Comparison of ENCODE assay signal across 8 mouse cellular contexts in the genomic region with DNA sequence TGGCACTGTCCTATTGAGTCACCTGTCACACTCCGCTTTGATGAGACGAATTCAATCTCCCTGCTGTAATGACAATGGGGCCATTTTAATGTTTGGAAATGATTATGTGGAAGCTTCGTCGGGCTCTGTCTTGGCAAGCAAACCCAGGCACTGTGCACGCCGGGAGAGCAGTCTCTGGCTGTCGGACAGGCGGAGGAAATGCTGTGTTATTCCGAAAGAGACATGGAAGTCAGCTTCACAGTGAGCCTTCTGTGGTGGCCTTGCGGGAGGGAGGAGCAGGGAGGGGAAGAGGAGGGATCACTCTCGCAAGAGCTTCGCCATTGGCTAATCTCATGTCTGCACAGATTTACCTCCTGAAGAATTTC.
DNase-seq lines count a peak whose midpoint lies in the region; ATAC-seq and TF ChIP-seq lines count a peak whose summit lies in the region.
"Had no signal": no experiment of that assay in that cellular context is flagged by ENCODE, and none has a peak within 500 bp of the region (broad histone marks: within the 10 kb centered on the region; RNA-seq: fewer than 3 reads in every experiment).

No protein-coding gene starts in this region.

- H3K4me3 ChIP-seq in embryonic facial prominence, embryonic 13.5 days, result peak overlapping the region; percentile 9; the same call in 1 of the 2 replicates
- peak overlapping the region; percentile 35 for H3K4me3 ChIP-seq in hindbrain, postnatal 0 days (ENCODE audit: low read length)
- H3K4me3 ChIP-seq in midbrain, embryonic 12.5 days, result peak overlapping the region; percentile 25
- H3K4me3 ChIP-seq: limb, embryonic 15.5 days had no signal

- no peaks in the 10 kb centered on the region for H3K9me3 ChIP-seq in embryonic facial prominence, embryonic 13.5 days
- no peaks in the 10 kb centered on the region for H3K9me3 ChIP-seq in hindbrain, postnatal 0 days (ENCODE audit: low read length)
- no peaks in the 10 kb centered on the region for H3K9me3 ChIP-seq in midbrain, embryonic 12.5 days
- H3K9me3 ChIP-seq: limb, embryonic 15.5 days had no signal

- no peaks in the 10 kb centered on the region for H3K27me3 ChIP-seq in embryonic facial prominence, embryonic 13.5 days
- H3K27me3 ChIP-seq in hindbrain, postnatal 0 days (ENCODE audit: insufficient read depth, low read length), result no peaks in the 10 kb centered on the region
- peaks cover 27% of the 10 kb centered on the region for H3K27me3 ChIP-seq in midbrain, embryonic 12.5 days
- H3K27me3 ChIP-seq: limb, embryonic 15.5 days had no signal

- no peaks in the 10 kb centered on the region for H3K36me3 ChIP-seq in embryonic facial prominence, embryonic 13.5 days
- no peaks in the 10 kb centered on the region for H3K36me3 ChIP-seq in hindbrain, postnatal 0 days (ENCODE audit: insufficient read depth, low read length)
- no peaks in the 10 kb centered on the region for H3K36me3 ChIP-seq in midbrain, embryonic 12.5 days
- H3K36me3 ChIP-seq: limb, embryonic 15.5 days had no signal

- 41% methylated on average over 12 of the region's 12 CpGs for WGBS in embryonic facial prominence, embryonic 13.5 days
- WGBS in hindbrain, postnatal 0 days, result 9% methylated on average over 12 of the region's 12 CpGs
- WGBS in midbrain, embryonic 12.5 days, result 18% methylated on average over 12 of the region's 12 CpGs

- H3K9ac ChIP-seq in embryonic facial prominence, embryonic 13.5 days, result no peak overlapping the region
- H3K9ac ChIP-seq in hindbrain, postnatal 0 days (replicated peaks; ENCODE audit: low read length), result peak overlapping the region; percentile 45
- no peak overlapping the region for H3K9ac ChIP-seq in midbrain, embryonic 12.5 days (replicated peaks)
- H3K9ac ChIP-seq: limb, embryonic 15.5 days had no signal

- ATAC-seq in embryonic facial prominence, embryonic 13.5 days (ENCODE audit: insufficient number of reproducible peaks, insufficient read depth, low FRiP score, low TSS enrichment, low read depth), result no peak
- peak; percentile 97 for ATAC-seq in hindbrain, postnatal 0 days
- peak; percentile 90 for ATAC-seq in midbrain, embryonic 12.5 days (ENCODE audit: low FRiP score, low read depth)
- no peak for ATAC-seq in megakaryocyte progenitor cell, adult 5-6 weeks (replicated peaks; ENCODE audit: poor library complexity)

- no peak overlapping the region for H3K27ac ChIP-seq in embryonic facial prominence, embryonic 13.5 days
- peak overlapping the region; percentile 79 for H3K27ac ChIP-seq in hindbrain, postnatal 0 days
- H3K27ac ChIP-seq in midbrain, embryonic 12.5 days (replicated peaks), result peak overlapping the region; percentile 71
- H3K27ac ChIP-seq: limb, embryonic 15.5 days had no signal

- peak overlapping the region; percentile 37 for H3K4me2 ChIP-seq in embryonic facial prominence, embryonic 13.5 days
- peak overlapping the region; percentile 58 for H3K4me2 ChIP-seq in hindbrain, postnatal 0 days (ENCODE audit: low read depth, low read length)
- peak overlapping the region; percentile 50 for H3K4me2 ChIP-seq in midbrain, embryonic 12.5 days (replicated peaks)
- H3K4me2 ChIP-seq: limb, embryonic 15.5 days had no signal

- peaks cover 10% of the 10 kb centered on the region; the same call in 1 of the 2 replicates for H3K4me1 ChIP-seq in embryonic facial prominence, embryonic 13.5 days
- peaks cover 4% of the 10 kb centered on the region for H3K4me1 ChIP-seq in hindbrain, postnatal 0 days (ENCODE audit: insufficient read depth, low read length)
- peaks cover 22% of the 10 kb centered on the region for H3K4me1 ChIP-seq in midbrain, embryonic 12.5 days
- H3K4me1 ChIP-seq: limb, embryonic 15.5 days had no signal

- peak; percentile 39 for DNase-seq in cerebellum, adult 11-12 months
- peak; percentile 78 for DNase-seq in hindbrain, postnatal 0 days (ENCODE audit: low spot score)
- no peak for DNase-seq in kidney, adult 9 months
- no peak for DNase-seq in urinary bladder, postnatal 4 days (ENCODE audit: low spot score in 2 of 2)

- no peak for TF ChIP-seq CTCF in hindbrain, postnatal 0 days (IDR thresholded peaks at IDR 0.05; ENCODE audit: low read depth)

Comparison
In these comparisons a context has a peak if more than half of its experiments do, and no peak if none do; other contexts are left out.
1. DNase-seq: peak in cerebellum, adult 11-12 months (single experiment) and hindbrain, postnatal 0 days (single experiment); none in kidney, adult 9 months (single experiment) and urinary bladder, postnatal 4 days (0 of 2).
2. ATAC-seq: peak in hindbrain, postnatal 0 days (single experiment) and midbrain, embryonic 12.5 days (single experiment); none in embryonic facial prominence, embryonic 13.5 days (single experiment) and megakaryocyte progenitor cell, adult 5-6 weeks (single experiment).
3. Peak in every context shown above with its lines, with median percentiles within 50 percentile points of each other: H3K4me2 ChIP-seq and H3K4me3 ChIP-seq.